Mouse (Mus musculus): ENCODE measurements around the gene Tmeff1. TPM values are rescaled to one million over a fixed set of nuclear protein-coding genes. Genes with fewer than 3 reads are reported as not detected.
"Not testable (repeated sequence)": the region's sequence is repeated elsewhere in the genome, so short reads cannot be mapped to it uniquely, and the experiment has no call there.

The Tmeff1 gene
- total RNA-seq, 2 experiments from 2014 or later = 32.5 to 38.3 TPM

DNA sequence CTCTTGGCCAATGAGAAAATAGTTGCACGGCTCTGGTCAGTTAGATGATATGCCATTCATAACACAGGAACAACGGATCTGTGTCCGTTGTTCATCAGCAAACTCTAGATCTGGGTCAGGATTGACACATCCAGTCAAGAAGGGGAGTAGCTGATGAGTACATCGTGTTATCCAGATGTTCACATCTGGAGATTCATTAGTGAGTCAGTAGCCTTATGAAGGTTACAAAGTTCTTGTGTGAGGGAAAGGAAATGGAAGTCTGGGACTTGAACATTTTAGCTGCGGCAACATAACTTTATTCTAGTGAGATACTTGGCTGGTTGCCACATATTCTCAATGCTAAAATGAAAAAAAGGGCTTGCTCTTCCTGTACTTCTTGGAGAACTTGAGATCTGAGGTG lies 87.9 kb downstream of the Tmeff1 start:
- no peak for DNase-seq (ENCODE audit: low spot score in 2 of 2)

DNA sequence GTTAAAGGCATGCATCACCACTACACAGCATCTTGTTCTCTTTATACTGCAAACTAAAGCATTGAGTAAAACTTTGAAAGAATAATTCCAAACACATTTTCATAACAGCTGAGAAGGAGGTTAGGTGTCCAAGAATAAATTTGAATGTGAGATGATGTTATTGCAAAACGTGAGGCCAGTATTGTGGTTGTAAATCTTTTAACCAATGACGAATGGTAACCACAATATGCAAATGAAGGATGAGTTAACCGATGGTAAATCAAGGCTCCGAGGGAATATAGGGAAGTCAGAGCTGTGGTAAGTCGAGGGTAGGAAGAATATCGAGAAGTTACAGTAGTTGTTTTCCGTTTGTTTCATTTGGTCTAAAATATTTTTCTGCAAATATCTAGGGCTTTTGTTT lies 89.4 kb downstream of the Tmeff1 start:
- no peak for DNase-seq (ENCODE audit: low spot score in 2 of 2)

DNA sequence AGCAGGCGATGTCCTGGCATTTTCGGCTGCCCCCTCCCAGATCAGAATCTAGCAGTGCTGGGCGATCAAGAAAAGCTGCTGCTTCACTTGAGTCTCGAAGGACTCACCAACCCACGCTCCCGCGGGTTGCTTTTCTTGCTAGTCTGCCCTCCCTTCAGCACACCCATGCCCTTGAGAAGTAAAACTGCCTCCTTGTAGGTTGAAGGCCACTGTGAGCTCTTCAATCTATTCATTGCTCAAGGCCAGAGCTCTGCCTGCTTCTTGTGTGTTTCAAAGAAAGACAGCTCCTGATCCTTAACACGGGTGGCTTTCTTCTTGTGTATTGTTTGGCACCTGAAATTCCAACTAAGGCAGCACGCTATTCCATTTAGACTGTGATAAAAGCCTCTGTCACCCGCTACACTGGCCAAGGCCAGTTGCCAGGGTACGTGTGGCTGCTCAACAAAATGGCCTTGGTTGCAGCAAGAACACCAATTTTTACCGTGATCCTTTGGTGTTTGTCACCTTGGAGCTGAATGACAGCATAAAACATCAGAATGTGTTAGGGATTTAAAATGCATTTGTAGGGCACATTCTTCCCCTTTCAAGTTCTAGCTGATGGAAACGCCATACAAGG lies 91.7 kb downstream of the Tmeff1 start:
- DNase-seq (ENCODE audit: low spot score in 2 of 2) = no peak

DNA sequence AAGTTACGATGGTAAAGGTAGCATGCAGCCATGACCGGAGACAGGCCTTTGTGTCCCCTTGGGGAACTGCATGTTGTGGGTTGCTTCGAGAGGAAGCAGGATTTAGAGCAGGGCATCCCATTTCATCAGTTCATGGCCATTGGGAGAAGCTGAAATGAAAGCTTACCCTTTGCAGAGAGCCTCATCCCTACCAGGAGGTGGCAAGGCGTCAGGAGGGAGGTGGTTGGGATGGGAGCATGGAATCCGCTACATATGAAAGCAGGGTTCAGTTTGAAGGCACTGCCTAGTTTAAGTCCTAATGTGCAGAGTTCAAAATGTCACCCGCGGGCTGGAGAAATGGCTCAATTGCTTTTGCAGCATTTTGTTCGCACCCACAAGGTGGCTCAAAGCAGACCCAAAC lies 92.3 kb downstream of the Tmeff1 start:
- no peak for DNase-seq (ENCODE audit: low spot score in 2 of 2)

DNA sequence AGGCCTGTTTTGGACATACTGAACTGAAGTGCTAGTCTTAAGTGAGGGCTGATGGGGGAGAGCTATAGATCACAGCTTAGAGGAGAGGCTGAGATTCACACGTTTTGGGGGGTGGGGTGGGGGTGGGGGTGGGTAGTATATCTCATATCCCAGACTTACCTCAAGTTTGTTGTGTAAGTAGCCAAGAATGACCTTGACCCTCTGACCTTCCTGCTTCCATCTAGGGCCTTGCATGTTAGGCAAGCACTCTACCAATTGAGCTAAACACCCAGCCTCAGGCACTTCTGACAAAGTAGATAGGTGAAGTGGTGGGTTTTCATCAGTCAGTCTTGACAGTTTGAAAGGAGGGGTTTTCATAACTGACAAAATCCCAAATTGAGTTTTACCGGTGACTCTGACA lies 92.8 kb downstream of the Tmeff1 start:
- DNase-seq (ENCODE audit: low spot score in 2 of 2) = no peak

DNA sequence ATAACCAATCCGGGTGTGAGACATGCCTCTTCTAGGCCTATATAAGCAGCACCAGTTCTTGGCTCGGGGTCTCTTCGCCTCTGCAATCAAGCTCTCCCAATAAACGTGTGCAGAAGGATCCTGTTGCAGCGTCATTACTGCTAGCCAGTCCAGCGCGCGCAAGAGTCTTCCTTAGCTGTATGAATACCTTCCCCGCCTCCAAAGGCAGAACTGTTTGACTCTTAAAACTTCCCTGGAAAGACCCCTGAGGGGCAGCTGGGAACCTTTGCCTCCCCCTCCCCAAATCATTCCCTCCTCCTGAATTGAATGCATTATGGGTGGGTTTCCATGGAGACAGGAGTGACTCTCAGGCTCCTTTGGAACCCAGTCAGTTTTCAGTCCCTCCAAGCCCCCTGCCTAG lies 93.8 kb downstream of the Tmeff1 start:
- no peak for DNase-seq (ENCODE audit: low spot score in 2 of 2)

DNA sequence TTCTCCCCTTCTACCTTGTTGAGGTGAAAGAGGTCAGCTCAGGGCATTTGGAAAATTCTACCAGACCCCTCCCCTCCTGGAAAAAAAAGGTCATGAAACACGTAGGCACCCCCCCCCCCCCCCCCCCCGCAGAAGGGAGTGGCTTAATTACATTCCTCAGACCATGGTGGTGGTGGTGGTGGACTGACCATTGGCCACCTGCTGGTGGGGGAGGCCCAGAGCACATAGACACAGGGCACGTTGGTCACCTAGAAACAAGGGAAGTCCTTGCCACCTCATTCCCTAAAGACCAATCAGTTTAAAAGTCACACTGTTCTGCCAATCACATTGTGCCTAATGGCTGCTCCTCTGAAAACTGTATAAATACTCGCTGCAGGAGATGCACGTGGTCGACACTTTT lies 94.8 kb downstream of the Tmeff1 start:
- not testable (repeated sequence) for DNase-seq (ENCODE audit: low spot score in 2 of 2)

DNA sequence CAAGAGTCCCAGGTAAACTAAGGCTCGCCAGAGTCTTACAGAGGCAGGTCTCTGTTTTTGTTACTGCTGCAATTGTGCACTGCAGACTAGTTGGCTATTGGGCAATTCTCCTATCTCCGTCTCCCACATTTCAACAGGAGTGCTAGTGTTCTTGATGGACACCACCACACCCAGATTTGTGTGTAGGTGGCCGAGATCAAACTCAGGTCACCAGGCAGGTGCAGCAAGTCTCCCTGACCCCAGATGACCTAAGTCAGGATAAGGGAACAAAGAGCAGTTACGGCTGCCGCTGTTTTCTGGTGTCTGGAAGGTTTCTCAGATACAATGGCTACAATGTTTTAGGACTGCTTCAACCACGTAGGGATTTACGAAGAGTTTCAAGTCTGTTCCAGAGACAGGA lies 95.2 kb downstream of the Tmeff1 start:
- DNase-seq (ENCODE audit: low spot score in 2 of 2) = no peak

DNA sequence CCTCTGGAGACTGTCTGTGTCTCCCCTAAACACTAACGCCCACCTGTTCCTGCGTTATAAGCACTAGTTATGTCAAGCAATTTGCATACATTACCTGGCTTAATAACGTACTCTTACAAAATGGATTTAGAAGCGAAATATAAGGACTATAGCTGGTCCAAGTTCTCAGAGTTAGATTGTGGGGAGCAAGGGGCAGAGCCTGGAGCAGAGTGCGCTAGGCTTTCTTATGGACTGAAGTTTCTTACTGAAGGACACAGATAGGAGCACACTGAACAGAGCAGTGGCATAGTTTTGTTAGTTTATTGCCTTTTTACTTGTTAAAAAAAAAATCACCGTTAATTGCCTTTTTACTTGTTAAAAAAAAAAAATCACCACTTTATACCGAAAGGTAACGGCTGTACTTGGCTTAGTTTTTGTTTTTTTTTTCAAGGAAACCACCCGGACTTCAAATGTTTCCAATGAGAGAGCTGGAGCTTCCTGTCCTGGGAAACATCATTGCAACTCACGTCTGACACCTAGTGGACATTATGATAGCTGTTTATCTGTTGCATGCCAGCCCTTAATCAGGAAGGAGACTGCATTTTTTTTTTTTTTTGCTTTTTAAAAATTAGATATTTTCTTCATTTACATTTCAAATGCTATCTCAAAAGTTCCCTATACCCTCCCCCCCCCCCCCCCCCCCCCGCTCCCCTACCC lies 95.8 kb downstream of the Tmeff1 start:
- DNase-seq (ENCODE audit: low spot score in 2 of 2) = no peak

DNA sequence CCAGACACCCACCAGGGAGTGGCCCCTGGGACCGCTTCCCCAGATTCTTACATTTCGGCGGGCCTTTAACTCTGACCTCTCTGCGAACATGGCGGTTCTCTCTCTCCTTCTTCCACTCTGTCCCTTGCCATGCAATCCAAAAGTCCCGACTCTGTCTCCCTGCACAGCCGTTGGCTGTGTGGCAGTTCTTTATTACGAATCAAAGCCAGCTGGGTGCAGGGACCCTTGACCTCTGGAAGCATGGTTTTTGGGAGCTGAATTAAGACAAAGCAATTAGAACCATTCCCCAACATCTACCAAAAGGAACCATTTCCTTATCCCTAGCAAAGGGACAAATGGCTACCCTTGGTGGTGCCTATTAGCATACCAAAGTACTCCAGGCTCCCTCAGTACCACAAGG lies 98.2 kb downstream of the Tmeff1 start:
- DNase-seq (ENCODE audit: low spot score in 2 of 2) = no peak

DNA sequence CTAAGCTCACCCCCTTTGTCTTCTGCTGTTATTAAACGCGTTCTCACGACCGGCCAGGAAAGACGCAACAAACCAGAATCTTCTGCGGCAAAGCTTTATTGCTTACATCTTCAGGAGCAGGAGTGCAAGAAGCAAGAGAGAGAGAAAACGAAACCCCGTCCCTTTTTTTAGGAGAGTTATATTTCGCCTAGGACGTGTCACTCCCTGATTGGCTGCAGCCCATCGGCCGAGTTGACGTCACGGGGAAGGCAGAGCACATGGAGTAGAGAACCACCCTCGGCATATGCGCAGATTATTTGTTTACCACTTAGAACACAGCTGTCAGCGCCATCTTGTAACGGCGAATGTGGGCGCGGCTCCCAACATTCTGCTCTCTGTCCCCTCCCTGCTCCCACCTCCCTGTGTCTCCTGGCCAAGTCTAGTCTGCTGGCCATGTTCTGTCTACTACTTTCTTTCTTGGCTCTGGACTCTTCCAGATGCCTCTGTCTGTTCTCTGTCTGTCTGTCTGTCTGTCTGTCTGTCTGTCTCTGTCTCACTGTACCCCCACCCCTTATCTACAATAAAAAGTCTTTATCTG lies 98.7 kb downstream of the Tmeff1 start:
- DNase-seq (ENCODE audit: low spot score in 2 of 2) = not testable (repeated sequence)

DNA sequence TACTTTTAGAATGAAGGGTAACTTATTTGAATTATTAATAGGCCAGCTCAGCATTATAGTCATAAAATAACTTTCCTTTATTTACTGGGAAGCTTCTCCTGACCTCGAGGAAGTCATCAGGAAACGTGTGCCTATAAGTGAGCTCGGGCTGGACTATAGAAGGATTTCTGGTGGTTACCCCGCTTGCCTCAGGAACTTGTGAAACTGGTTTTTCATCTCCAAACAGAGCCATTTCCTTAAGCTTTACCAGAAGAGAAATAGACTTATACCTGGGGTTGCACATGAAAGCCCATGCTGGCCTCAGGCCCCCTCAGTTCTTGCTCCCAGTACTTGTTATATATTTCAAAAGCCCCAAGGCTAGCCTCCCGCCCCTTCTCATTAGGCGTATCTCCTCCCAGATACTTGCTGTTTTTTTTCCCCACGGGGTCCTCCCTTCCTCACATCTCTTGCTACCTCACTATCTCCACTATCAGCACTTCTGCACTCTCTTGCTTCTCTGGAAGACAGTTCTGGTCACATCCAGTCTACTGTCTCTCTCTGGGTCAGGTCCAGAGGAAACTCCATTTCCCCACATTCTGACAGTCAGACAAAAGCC lies 99.7 kb downstream of the Tmeff1 start:
- DNase-seq (ENCODE audit: low spot score in 2 of 2) = no peak

DNA sequence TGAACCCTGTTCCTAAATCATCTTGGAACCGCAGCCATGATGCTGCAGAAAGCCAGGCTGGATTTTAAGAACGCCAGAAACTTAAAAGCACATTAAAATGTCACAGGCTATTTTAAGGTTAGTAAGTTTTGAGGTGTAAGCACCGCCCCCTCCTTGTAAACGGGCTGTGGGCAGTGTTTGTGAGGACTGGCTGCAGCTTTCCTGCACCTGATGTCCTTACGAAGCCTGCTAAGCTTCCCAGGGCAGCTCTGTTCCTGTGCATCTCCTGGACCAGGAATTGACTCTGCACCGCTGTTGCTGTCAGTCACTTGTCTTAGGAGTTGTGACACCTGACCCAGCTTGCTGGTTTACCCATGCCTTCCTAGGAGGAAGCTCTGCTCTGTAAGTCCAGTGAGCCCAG lies 103.2 kb downstream of the Tmeff1 start:
- no peak for DNase-seq (ENCODE audit: low spot score in 2 of 2)

DNA sequence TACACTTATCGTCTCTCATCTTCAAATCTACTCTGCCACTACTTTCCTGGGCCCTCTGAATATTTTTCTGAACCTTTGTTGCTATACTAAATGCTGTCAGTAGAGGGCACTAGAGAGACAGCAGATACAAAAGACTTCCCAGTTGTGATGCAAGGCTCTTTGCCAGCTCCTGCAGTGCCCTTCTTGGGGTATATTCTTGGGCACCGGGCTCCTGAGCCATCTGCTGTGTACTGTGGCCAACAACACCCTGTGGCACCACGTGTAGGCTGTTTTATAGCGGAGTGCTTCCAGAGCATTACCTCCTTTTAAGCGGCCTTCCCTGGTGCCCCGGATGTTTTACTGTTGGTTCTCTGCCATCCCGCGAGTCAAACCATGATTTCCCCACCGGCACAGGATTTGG lies 105.7 kb downstream of the Tmeff1 start:
- no peak for DNase-seq (ENCODE audit: low spot score in 2 of 2)

DNA sequence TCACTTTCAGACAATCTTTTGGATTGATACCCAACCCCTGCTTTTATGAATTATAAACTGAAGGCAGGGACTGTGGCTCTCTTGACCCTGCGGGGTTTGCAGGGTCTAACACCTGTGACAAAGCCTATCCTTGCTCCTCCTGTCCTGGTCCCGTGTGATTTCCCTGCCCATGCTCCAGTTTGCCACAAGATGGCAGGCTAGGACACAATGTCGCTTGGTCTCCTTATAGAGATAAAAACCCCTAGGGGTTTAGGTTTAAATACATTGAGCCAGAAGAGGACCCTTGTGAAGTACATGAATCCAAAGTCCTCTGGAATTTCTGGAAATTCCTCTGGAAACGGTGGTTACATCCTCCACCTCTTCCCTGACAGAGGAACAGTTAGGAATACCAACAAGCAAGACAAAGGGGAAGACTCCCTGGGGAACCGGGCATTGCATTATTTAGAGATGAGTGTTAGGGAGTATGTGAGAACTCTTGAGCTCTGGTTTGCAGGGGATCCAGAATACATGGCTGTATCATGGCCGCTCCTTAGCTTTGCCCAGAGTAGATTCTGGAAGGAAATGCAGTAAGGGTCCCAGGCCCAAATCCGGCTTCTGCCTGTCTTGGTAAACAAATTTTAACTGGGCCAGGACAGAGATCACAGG lies 106.9 kb downstream of the Tmeff1 start:
- DNase-seq (ENCODE audit: low spot score in 2 of 2) = no peak

DNA sequence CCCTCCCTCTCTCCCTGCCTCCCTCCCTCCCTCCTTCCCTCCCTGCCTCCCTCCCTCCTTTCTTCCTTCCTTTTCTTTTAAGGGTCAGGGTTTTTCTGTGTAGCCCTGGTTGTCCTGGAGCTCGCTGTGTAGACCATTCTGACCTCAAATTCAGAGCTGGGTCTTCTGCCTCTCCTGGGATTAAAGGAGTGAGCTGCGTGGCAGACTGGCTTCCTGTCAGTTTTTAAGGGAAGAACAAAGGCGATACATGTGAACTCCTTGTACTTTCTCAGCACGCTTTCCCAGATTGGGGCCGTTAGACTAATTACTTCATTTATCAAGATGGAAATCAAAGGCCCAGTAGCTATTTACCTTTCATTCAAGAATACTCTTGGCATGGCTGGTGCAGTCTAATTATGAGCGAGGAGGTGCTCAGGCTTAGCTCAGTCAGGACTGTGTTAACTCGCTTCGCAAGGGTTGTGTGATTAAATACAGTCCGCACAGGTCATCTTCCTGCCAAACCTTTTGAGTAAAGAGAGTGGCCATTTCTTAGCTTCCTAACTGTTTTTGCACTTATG lies 107.8 kb downstream of the Tmeff1 start:
- DNase-seq (ENCODE audit: low spot score in 2 of 2) = no peak

DNA sequence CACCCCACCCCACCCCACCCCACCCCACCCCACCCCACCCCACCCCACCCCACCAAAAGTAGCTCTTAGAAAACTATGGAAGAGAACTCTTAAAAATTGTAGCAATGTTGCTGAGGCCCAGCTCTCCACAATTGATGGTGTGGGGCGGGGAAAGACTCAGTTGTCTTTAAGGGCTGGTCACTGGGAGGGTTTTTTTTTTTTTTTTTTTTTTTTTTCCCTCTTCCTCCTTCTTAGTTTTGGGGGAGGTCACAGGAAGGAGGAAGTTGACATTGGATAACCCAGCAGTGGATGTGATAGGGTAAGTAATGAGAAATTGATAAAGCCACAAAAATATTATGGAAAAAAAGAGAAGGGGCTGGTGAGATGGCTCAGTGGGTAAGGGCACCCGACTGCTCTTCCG lies 111.7 kb downstream of the Tmeff1 start:
- no peak for DNase-seq (ENCODE audit: low spot score in 2 of 2)

DNA sequence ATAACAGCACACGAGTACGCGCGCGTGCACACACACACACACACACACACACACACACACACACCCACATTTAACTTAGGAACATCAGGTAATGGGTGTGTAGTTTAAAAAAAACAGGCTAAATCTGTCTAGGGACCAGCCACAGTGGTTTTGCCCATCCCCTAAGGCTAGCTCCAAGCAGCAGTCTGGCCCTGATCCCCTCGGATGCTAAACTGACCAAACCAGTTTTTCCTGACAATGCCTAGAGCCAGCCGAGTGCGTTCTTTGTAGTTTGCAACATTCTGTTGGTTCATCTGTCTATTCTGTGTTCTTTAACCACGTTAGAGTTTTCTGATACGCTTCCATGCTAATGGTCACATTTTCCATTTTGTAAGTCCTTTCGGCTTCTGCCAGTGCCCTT lies 112.3 kb downstream of the Tmeff1 start:
- DNase-seq (ENCODE audit: low spot score in 2 of 2) = no peak
